Mouse (Mus musculus): ENCODE results near the gene Kynu. TPM values are rescaled to one million over a fixed set of nuclear protein-coding genes. Genes with fewer than 3 reads are reported as not detected.

The Kynu gene
- polyA plus RNA-seq (2015; fragmentation: Nextera tagmentation; extraction: Ambion mirVana): 0.19 and 0.31 TPM in 2 replicates

- Histone ChIP-seq H3K4me1 (no peaks in the 10 kb centered on the region), H3K36me3 (no peaks in the 10 kb centered on the region), H3K27me3 (no peaks in the 10 kb centered on the region), H3K4me3 (no peak within 1 kb of the TSS), H3K4me2 (no peak within 1 kb of the TSS), H3K27ac (no peak within 1 kb of the TSS), H3K9me3 (no peaks in the 10 kb centered on the region), H3K9ac (no peak within 1 kb of the TSS)
- WGBS: 17% methylated on average over 9 of the region's 9 CpGs
- ATAC-seq (ENCODE audit: borderline replicate concordance, extremely low read depth, low FRiP score, low TSS enrichment): no peak
These were observed at the start of gene Kynu for GRCm38 (mm10) chr2:43555062-43555888. Gene Kynu, plus strand, starts transcription at chr2:43555329.

- no peak for ATAC-seq (ENCODE audit: borderline replicate concordance, extremely low read depth, low FRiP score, low TSS enrichment)
- Histone ChIP-seq H3K9ac (no peak overlapping the region), H3K36me3 (no peaks in the 10 kb centered on the region), H3K4me3 (no peak overlapping the region), H3K4me1 (no peaks in the 10 kb centered on the region), H3K4me2 (no peak overlapping the region), H3K27ac (no peak overlapping the region), H3K9me3 (no peaks in the 10 kb centered on the region), H3K27me3 (no peaks in the 10 kb centered on the region)
- 88% methylated on average over 3 of the region's 3 CpGs for WGBS
These were observed 48.9 kb upstream of the Kynu start for GRCm38 (mm10) chr2:43506182-43506581.

GRCm38 (mm10) chr2:43513852-43514251, 41.3 kb upstream of the Kynu start:
- H3K27me3 ChIP-seq: no peaks in the 10 kb centered on the region
- H3K4me3 ChIP-seq: no peak overlapping the region
- no peak overlapping the region for H3K27ac ChIP-seq
- 24% methylated on average over 7 of the region's 7 CpGs for WGBS
- H3K4me2 ChIP-seq: no peak overlapping the region
- H3K36me3 ChIP-seq: no peaks in the 10 kb centered on the region
- no peaks in the 10 kb centered on the region for H3K9me3 ChIP-seq
- no peak overlapping the region for H3K9ac ChIP-seq
- no peaks in the 10 kb centered on the region for H3K4me1 ChIP-seq
- ATAC-seq (ENCODE audit: borderline replicate concordance, extremely low read depth, low FRiP score, low TSS enrichment): no peak

- Histone ChIP-seq H3K36me3 (no peaks in the 10 kb centered on the region), H3K4me1 (no peaks in the 10 kb centered on the region), H3K9me3 (no peaks in the 10 kb centered on the region), H3K9ac (no peak overlapping the region), H3K4me2 (no peak overlapping the region), H3K27me3 (no peaks in the 10 kb centered on the region), H3K4me3 (no peak overlapping the region), H3K27ac (no peak overlapping the region)
- 52% methylated on average over 2 of the region's 2 CpGs for WGBS
- no peak for ATAC-seq (ENCODE audit: borderline replicate concordance, extremely low read depth, low FRiP score, low TSS enrichment)
These were observed 20.7 kb upstream of the Kynu start for GRCm38 (mm10) chr2:43534417-43534816.

GRCm38 (mm10) chr2:43542615-43543014, 12.5 kb upstream of the Kynu start:
- H3K4me2 ChIP-seq: no peak overlapping the region
- 86% methylated on average over 3 of the region's 3 CpGs for WGBS
- H3K36me3 ChIP-seq: no peaks in the 10 kb centered on the region
- ATAC-seq (ENCODE audit: borderline replicate concordance, extremely low read depth, low FRiP score, low TSS enrichment): no peak
- no peaks in the 10 kb centered on the region for H3K27me3 ChIP-seq
- no peak overlapping the region for H3K9ac ChIP-seq
- H3K27ac ChIP-seq: no peak overlapping the region
- no peaks in the 10 kb centered on the region for H3K9me3 ChIP-seq
- no peaks in the 10 kb centered on the region for H3K4me1 ChIP-seq
- H3K4me3 ChIP-seq: no peak overlapping the region

- no peaks in the 10 kb centered on the region for H3K36me3 ChIP-seq
- ATAC-seq (ENCODE audit: borderline replicate concordance, extremely low read depth, low FRiP score, low TSS enrichment): no peak
- 69% methylated on average over 3 of the region's 3 CpGs for WGBS
These were observed 9.5 kb upstream of the Kynu start for GRCm38 (mm10) chr2:43545665-43546064.

DNA sequence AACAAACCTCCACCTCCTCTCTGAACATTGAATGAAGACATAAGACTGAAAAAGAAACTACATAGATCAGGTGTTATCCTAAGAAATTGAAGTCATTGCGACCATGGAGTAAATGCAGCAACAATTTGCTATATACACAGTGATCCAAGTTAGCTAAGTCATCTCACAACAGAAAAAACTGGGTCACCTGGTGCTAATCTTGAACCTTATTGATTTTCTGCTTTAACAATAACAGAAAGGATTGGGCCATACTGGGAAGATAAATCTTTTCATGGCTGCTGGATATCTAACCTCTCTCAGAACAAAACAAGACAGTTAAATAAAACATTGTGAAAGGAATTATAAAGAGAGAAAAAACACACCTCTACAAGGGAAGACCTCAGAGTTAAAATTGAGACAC, 8.7 kb upstream of the Kynu start:
- H3K27me3 ChIP-seq: no peaks in the 10 kb centered on the region
- ATAC-seq (ENCODE audit: borderline replicate concordance, extremely low read depth, low FRiP score, low TSS enrichment): no peak
- no peak overlapping the region for H3K4me3 ChIP-seq
- no peaks in the 10 kb centered on the region for H3K36me3 ChIP-seq
- H3K4me2 ChIP-seq: no peak overlapping the region
- no peaks in the 10 kb centered on the region for H3K4me1 ChIP-seq
- WGBS: 83% methylated on average over 1 of the region's 1 CpGs
- H3K9ac ChIP-seq: no peak overlapping the region
- no peak overlapping the region for H3K27ac ChIP-seq
- no peaks in the 10 kb centered on the region for H3K9me3 ChIP-seq

More at GRCm38 (mm10) chr2:43545665-43546064, 9.5 kb upstream of the Kynu start:
- Histone ChIP-seq H3K9me3 (no peaks in the 10 kb centered on the region), H3K4me2 (no peak overlapping the region), H3K27ac (no peak overlapping the region), H3K4me3 (no peak overlapping the region), H3K9ac (no peak overlapping the region), H3K27me3 (no peaks in the 10 kb centered on the region), H3K4me1 (no peaks in the 10 kb centered on the region)

DNA sequence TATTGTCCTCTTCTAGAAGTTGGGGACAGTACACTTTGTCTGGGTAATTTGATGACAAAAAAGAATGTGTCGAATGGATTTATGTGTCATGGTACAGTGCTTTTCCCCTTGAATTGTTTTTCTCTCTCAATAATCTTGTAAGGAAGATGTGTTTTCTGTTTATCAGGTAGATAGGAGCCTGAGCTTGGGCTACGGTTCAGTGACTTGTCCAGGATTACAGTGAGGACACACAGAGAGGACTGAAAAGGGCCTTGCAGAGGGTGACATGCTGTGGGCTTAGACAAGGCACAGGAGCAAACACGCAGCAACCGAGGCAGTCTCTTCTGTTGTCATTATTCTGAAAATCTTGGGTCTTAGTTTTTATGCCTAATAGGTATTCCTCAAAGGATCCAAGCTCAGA, 913 bp upstream of the Kynu start:
- no peak for ATAC-seq (ENCODE audit: borderline replicate concordance, extremely low read depth, low FRiP score, low TSS enrichment)
- Histone ChIP-seq H3K27ac (no peak overlapping the region), H3K4me2 (no peak overlapping the region), H3K9me3 (no peaks in the 10 kb centered on the region), H3K4me3 (no peak overlapping the region), H3K36me3 (no peaks in the 10 kb centered on the region), H3K4me1 (no peaks in the 10 kb centered on the region), H3K9ac (no peak overlapping the region), H3K27me3 (no peaks in the 10 kb centered on the region)
- WGBS: 77% methylated on average over 4 of the region's 4 CpGs

- no peaks in the 10 kb centered on the region for H3K27me3 ChIP-seq
- no peak overlapping the region for H3K4me2 ChIP-seq
- no peaks in the 10 kb centered on the region for H3K4me1 ChIP-seq
- no peak for ATAC-seq (ENCODE audit: borderline replicate concordance, extremely low read depth, low FRiP score, low TSS enrichment)
- 34% methylated on average over 4 of the region's 4 CpGs for WGBS
- no peaks in the 10 kb centered on the region for H3K36me3 ChIP-seq
- no peak overlapping the region for H3K9ac ChIP-seq
- no peaks in the 10 kb centered on the region for H3K9me3 ChIP-seq
- no peak overlapping the region for H3K4me3 ChIP-seq
- no peak overlapping the region for H3K27ac ChIP-seq
These were observed 758 bp downstream of the Kynu start for GRCm38 (mm10) chr2:43555889-43556285.

DNA sequence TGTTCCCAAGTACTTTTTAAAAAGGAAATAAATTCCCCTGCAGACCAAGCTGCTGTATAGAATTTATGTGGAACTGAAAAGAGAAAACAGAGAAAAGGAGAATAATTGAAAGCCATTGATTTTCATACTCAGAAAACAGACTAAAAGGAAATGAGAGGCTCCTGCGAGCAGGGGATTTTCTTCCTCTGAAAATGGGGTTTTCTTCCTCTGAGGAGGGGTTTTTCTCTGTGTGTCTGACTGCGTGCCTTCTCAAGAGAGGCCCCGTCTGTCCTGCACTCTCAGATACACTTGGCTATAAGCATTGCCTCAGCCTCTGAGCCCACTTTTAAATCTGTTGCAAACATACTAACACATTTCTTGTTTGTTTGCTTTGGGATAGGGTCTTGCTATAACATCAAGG, 1.9 kb downstream of the Kynu start:
- Histone ChIP-seq H3K27ac (no peak overlapping the region), H3K4me1 (no peaks in the 10 kb centered on the region), H3K36me3 (no peaks in the 10 kb centered on the region), H3K9me3 (no peaks in the 10 kb centered on the region), H3K9ac (no peak overlapping the region), H3K4me3 (no peak overlapping the region), H3K27me3 (no peaks in the 10 kb centered on the region), H3K4me2 (no peak overlapping the region)
- no peak for ATAC-seq (ENCODE audit: borderline replicate concordance, extremely low read depth, low FRiP score, low TSS enrichment)
- 75% methylated on average over 3 of the region's 3 CpGs for WGBS

GRCm38 (mm10) chr2:43561209-43561608, 6.1 kb downstream of the Kynu start:
- no peak for ATAC-seq (ENCODE audit: borderline replicate concordance, extremely low read depth, low FRiP score, low TSS enrichment)
- Histone ChIP-seq H3K9ac (no peak overlapping the region), H3K4me1 (no peaks in the 10 kb centered on the region), H3K27me3 (no peaks in the 10 kb centered on the region), H3K4me2 (no peak overlapping the region), H3K9me3 (no peaks in the 10 kb centered on the region), H3K4me3 (no peak overlapping the region), H3K36me3 (no peaks in the 10 kb centered on the region), H3K27ac (no peak overlapping the region)
- WGBS: 84% methylated on average over 3 of the region's 3 CpGs

GRCm38 (mm10) chr2:43562779-43563178, 7.7 kb downstream of the Kynu start:
- H3K36me3 ChIP-seq: no peaks in the 10 kb centered on the region
- no peak for ATAC-seq (ENCODE audit: borderline replicate concordance, extremely low read depth, low FRiP score, low TSS enrichment)
- H3K27ac ChIP-seq: no peak overlapping the region
- H3K4me1 ChIP-seq: no peaks in the 10 kb centered on the region
- no peaks in the 10 kb centered on the region for H3K27me3 ChIP-seq
- no peak overlapping the region for H3K4me3 ChIP-seq
- no peaks in the 10 kb centered on the region for H3K9me3 ChIP-seq
- no peak overlapping the region for H3K9ac ChIP-seq
- H3K4me2 ChIP-seq: no peak overlapping the region
- 84% methylated on average over 9 of the region's 9 CpGs for WGBS

Data from lung, embryonic 15.5 days (tissue).